Mouse (Mus musculus) lung, embryonic 14.5 days (tissue): ENCODE measurements around the gene Pskh1. TPM values are rescaled to one million over a fixed set of nuclear protein-coding genes. Genes with fewer than 3 reads are reported as not detected.

ENCODE experiments used
- ATAC-seq: fragments of 200-750 bp; cut with Nextera tagmentation; 2 replicates; pipeline ENCODE4 v1.8.0; 2017; ENCODE audit warnings: mild to moderate bottlenecking, moderate TSS enrichment, moderate library complexity; ENCODE audit not compliant: insufficient read depth
- DNase-seq: peaks from one replicate; pipeline ENCODE4 v3.0.0-alpha.2; 2015
- H3K27ac ChIP-seq: fragments of 300-500 bp; sonication (generic); 2 replicates; pipeline ENCODE4 v1.5.1; 2014; ENCODE audit warnings: low read depth, mild to moderate bottlenecking, moderate library complexity
- H3K27me3 ChIP-seq: fragments of 300-500 bp; sonication (generic); 2 replicates; pipeline ENCODE4 v1.6.1; 2014; ENCODE audit warnings: low read length, control low read depth; ENCODE audit not compliant: insufficient read depth
- H3K36me3 ChIP-seq: fragments of 300-500 bp; sonication (generic); 2 replicates; pipeline ENCODE4 v1.6.1; 2014; ENCODE audit warnings: control low read depth; ENCODE audit not compliant: insufficient read depth
- H3K4me1 ChIP-seq: fragments of 300-500 bp; sonication (generic); 2 replicates; pipeline ENCODE4 v1.6.1; 2014; ENCODE audit warnings: antibody characterized with exemption, control low read depth; ENCODE audit not compliant: insufficient read depth
- H3K4me2 ChIP-seq: fragments of 300-500 bp; sonication (generic); 2 replicates; pipeline ENCODE4 v1.6.1; 2014; ENCODE audit warnings: mild to moderate bottlenecking
- H3K4me3 ChIP-seq: fragments of 300-500 bp; sonication (generic); 2 replicates; pipeline ENCODE4 v1.5.1; 2014; ENCODE audit warnings: low read depth, low read length
- H3K9ac ChIP-seq: fragments of 300-500 bp; sonication (generic); 2 replicates; pipeline ENCODE4 v1.6.1; 2014
- H3K9me3 ChIP-seq: fragments of 300-500 bp; sonication (generic); 2 replicates; pipeline ENCODE4 v1.6.1; 2016; ENCODE audit warnings: low read depth, low read length, control low read depth
- CTCF ChIP-seq: IDR thresholded peaks from 2 replicates; pipeline ENCODE4 v1.5.1; 2016; ENCODE audit warnings: antibody characterized with exemption, low read depth
- WGBS: fragments of 180-500 bp; shearing (Covaris S2); extraction: QIAGEN DNeasy Blood & Tissue Kit; methylation state at CpG from one replicate; pipeline ENCODE4 v1.1.7; 2014; 5-methylcytosine and 5-hydroxymethylcytosine counted together
- polyA plus RNA-seq: library from polyadenylated mRNA; unstranded; fragments of >200 nt; fragmentation: Nextera tagmentation; extraction: Ambion mirVana; gene quantifications from 2 replicates; pipeline ENCODE4 v1.2.1, GENCODE M21; 2014

Gene Pskh1
- polyA plus RNA-seq, 1 experiment from 2014 or later = 33.7 TPM

DNA sequence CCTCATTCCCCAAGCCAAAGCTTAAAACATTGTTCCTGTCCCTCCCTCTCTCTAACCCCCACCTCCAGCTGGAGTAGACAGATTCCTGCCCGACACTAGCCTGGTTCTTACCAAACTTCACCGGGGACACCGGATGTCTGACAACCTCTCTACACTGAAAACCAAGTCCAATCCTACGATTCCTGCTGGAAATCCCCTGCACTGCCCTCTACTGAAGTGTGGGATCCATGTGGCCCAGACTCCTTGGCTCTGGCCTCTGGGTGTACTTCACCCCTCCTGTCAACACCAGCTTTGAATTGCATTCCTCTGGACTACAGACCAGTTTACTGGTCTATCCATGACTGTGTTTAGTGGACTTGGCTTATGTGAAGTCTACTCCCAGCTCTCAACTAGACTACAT, 56.3 kb downstream of the Pskh1 start:
- Histone ChIP-seq H3K4me3 (no peak overlapping the region), H3K9ac (no peak overlapping the region), H3K27ac (no peak overlapping the region), H3K9me3 (no peaks in the 10 kb centered on the region), H3K4me2 (no peak overlapping the region), H3K36me3 (peaks cover 72% of the 10 kb centered on the region), H3K27me3 (no peaks in the 10 kb centered on the region), H3K4me1 (no peaks in the 10 kb centered on the region)
- ATAC-seq = no peak
- no peak for TF ChIP-seq CTCF
- 87% methylated on average over 4 of the region's 4 CpGs for WGBS
- no peak for DNase-seq

DNA sequence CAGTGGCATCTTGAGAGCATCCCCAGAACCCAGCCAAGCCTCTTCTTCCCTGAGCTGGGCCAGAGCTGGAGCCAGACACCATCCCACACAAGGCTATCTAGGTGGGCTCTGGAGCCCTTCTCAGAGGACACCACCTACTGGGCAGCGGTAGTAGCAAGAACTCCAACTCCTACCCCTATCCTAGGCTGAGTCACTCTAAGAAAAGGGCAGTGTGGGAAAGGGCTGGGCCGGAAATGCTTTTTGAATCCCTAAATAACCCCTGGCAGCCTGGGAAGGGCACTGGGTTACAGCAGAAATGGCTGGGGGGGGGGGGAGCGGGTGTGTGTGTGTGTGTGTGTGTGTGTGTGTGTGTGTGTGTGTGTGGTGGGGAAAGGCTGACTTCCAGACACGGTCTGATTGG, 57.6 kb downstream of the Pskh1 start:
- H3K4me3 ChIP-seq = no peak overlapping the region
- H3K27ac ChIP-seq = no peak overlapping the region
- no peak overlapping the region for H3K4me2 ChIP-seq
- ATAC-seq (no peak), DNase-seq (no peak)
- no peak for TF ChIP-seq CTCF
- WGBS = 52% methylated on average over 3 of the region's 4 CpGs
- no peaks in the 10 kb centered on the region for H3K27me3 ChIP-seq
- H3K4me1 ChIP-seq = no peaks in the 10 kb centered on the region
- H3K9ac ChIP-seq = no peak overlapping the region
- no peaks in the 10 kb centered on the region for H3K9me3 ChIP-seq
- peaks cover 60% of the 10 kb centered on the region for H3K36me3 ChIP-seq

DNA sequence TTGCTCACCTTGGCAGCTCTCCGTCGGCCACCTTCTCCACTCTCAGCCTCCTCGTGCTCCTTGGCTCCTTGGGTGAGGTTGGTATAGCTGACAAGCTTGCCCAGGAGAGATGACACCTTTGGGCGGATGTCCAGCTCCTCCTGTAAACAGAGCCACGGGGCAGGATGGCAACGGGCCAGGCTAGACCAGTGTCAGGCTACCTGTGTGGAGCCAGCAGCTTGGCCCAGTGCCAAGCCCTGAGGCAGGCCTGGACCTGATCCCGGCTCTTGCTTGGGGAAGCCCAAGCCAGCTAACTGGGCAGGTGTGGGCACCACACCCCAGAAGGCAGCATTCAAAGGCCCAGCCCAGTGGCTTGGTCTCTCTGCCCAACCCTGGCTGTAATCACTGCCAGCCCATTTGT, 59.1 kb downstream of the Pskh1 start:
- peaks cover 56% of the 10 kb centered on the region for H3K36me3 ChIP-seq
- no peak overlapping the region for H3K9ac ChIP-seq
- DNase-seq (peak; percentile 37), ATAC-seq (no peak; the same call in 1 of the 2 replicates)
- 64% methylated on average over 7 of the region's 7 CpGs for WGBS
- TF ChIP-seq CTCF = no peak
- no peaks in the 10 kb centered on the region for H3K9me3 ChIP-seq
- peaks cover under 1% of the 10 kb centered on the region; the same call in 1 of the 2 replicates for H3K4me1 ChIP-seq
- H3K27me3 ChIP-seq = no peaks in the 10 kb centered on the region
- no peak overlapping the region for H3K4me3 ChIP-seq
- H3K27ac ChIP-seq = no peak overlapping the region
- H3K4me2 ChIP-seq = no peak overlapping the region

DNA sequence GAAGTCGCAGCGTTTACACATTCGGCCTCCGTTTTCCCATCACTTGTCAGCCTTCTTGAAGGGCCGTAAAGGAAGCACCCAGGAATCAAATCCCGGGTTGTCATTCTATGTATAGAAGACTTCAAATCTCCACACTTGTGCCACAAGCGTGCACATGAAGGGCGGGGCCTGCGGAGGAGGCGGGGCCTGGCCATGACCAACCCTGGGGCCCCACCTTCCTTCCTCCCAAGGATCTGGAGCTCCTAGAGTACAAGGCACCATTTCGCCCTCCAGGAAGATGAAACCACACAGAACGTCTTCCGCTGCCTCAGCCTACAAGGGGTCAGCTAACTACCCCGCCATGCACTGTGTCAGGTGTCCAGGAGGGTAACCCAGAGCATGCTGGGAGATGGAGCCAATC, 60.9 kb downstream of the Pskh1 start:
- no peak for ATAC-seq
- no peaks in the 10 kb centered on the region for H3K9me3 ChIP-seq
- peaks cover 3% of the 10 kb centered on the region; the same call in 1 of the 2 replicates for H3K4me1 ChIP-seq
- no peak overlapping the region for H3K9ac ChIP-seq
- no peak overlapping the region for H3K4me3 ChIP-seq
- no peaks in the 10 kb centered on the region for H3K27me3 ChIP-seq
- H3K4me2 ChIP-seq = no peak overlapping the region
- TF ChIP-seq CTCF = no peak
- H3K36me3 ChIP-seq = peaks cover 44% of the 10 kb centered on the region
- no peak for DNase-seq
- H3K27ac ChIP-seq = no peak overlapping the region
- 77% methylated on average over 14 of the region's 14 CpGs for WGBS

DNA sequence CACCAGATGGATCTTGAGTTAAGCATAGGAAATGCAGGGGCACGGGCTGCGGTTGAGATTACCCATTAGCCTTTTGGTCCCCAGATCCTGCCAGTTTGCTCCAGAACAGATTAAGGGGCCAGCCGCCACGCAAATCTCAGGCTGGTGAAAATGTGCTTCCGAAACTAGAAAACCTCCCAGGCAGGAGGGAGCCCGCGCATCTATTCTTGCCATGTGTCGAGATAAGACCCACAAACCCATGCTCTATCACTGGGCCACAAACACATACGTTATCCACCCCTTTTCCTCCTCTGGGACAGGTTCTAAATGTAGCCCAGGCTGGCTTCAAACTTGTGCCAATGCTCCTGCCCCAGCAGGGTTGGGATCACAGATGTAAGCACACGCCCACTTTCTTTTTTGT, 61.3 kb downstream of the Pskh1 start:
- Histone ChIP-seq H3K36me3 (peaks cover 40% of the 10 kb centered on the region), H3K27ac (no peak overlapping the region), H3K4me3 (no peak overlapping the region), H3K9me3 (no peaks in the 10 kb centered on the region), H3K27me3 (no peaks in the 10 kb centered on the region), H3K4me2 (no peak overlapping the region), H3K9ac (no peak overlapping the region), H3K4me1 (peaks cover 4% of the 10 kb centered on the region; the same call in 1 of the 2 replicates)
- ATAC-seq (no peak), DNase-seq (no peak)
- 89% methylated on average over 10 of the region's 10 CpGs for WGBS
- TF ChIP-seq CTCF = no peak

DNA sequence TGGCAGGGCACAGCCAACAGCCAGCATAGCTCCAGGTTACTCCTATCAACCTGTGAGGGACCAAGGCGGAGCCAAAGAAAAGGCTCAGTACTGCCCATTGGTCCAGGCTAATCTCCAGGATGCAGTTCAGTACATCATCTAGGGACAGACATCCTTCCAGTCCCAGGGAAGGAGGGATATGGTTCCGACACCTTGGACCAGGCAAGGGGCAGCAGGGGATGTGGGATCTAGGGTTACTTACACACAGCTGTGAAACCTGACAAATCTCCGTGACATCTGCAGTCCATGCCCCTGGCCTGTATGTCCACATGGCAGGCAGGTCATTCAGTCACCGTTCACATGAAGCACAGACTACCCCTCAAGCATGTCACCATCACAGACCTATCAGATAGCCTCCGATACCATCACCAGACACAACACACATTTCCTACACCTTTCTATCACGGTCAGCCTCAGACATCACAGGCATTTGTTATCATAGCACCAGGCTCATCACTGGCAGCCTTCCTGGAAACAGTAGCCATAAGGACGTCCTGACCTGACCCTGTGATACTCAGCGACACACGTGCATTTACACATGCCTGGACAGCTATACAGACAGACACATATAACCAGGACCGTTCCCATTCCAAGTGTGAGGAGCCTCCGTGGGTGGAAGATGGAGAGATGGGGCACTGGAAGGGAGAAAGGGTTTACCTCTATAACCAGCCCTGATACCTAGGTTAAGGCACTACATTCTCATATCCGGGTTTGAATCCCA, 64.4 kb downstream of the Pskh1 start:
- Histone ChIP-seq H3K9ac (peak overlapping the region; percentile 86), H3K36me3 (peaks cover 13% of the 10 kb centered on the region), H3K9me3 (no peaks in the 10 kb centered on the region), H3K4me3 (peak overlapping the region; percentile 80), H3K27ac (peak overlapping the region; percentile 94; the same call in 1 of the 2 replicates), H3K27me3 (no peaks in the 10 kb centered on the region), H3K4me1 (peaks cover 9% of the 10 kb centered on the region; the same call in 1 of the 2 replicates), H3K4me2 (peak overlapping the region; percentile 78)
- ATAC-seq (peak; percentile 3; the same call in 1 of the 2 replicates), DNase-seq (no peak)
- TF ChIP-seq CTCF = no peak
- WGBS = 39% methylated on average over 12 of the region's 12 CpGs

DNA sequence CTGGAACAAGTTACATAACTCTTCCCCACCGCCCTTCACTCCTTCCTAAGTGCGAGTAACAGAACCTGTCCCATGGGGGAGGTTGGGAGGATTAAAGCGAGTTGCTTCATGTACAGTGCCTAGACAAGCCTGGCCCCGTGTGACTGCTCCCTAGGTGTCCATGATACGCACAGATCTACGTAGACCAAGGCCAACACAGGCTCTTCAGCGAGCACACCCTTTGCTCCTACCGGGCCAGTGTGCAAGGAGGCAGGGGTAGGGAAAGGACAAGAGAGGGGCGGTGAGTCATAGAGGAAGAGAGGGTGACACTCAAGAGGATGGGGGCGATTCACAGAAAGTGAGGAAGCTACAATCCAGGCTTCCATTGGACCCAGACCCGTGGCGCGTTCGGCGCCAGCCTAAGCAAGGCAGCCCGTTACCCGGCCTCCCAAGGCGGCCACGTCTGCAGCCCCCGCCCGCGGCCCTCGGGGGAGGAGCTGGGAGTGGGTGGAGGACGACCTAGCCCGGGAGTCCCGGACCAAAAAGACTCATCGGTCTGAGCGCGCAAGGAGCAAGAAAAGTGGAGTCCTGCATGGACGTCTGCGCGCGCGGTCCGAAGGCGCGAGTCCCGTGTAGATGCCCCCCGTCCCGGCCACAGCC, 65.1 kb downstream of the Pskh1 start:
- ATAC-seq (peak; percentile 69), DNase-seq (peak; percentile 70)
- no peaks in the 10 kb centered on the region for H3K27me3 ChIP-seq
- H3K4me3 ChIP-seq = peak overlapping the region; percentile 80
- peak overlapping the region; percentile 86 for H3K9ac ChIP-seq
- H3K9me3 ChIP-seq = no peaks in the 10 kb centered on the region
- H3K4me2 ChIP-seq = peak overlapping the region; percentile 78
- H3K4me1 ChIP-seq = peaks cover 9% of the 10 kb centered on the region; the same call in 1 of the 2 replicates
- TF ChIP-seq CTCF = no peak
- peak overlapping the region; percentile 94 for H3K27ac ChIP-seq
- peaks cover 6% of the 10 kb centered on the region for H3K36me3 ChIP-seq
- WGBS = 1% methylated on average over 40 of the region's 40 CpGs
